Mouse (Mus musculus) adrenal gland, adult 8-10 months (tissue): ENCODE data around the gene Acd. TPM values are rescaled to one million over a fixed set of nuclear protein-coding genes. Genes with fewer than 3 reads are reported as not detected.

Experiments used
- total RNA-seq, 4 experiments: library from RNA; stranded (reverse); gene quantifications; 2 replicates each; pipeline ENCODE4 v1.2.4; 2022

Acd gene
- total RNA-seq, 4 experiments from 2014 or later = 22.3 to 37.1 (median 29.5) TPM

Other genes starting within 250 kb of the Acd start
- gene Tppp3, start 229.6 kb downstream of the Acd start, total RNA-seq = 10 to 100 TPM; 28.3 to 40.2 (median 33.0) TPM
- gene Zdhhc1, start 204.2 kb downstream of the Acd start, total RNA-seq = 10 to 100 TPM; 20.6 to 40.1 (median 31.3) TPM
- gene Hsd11b2, start 182.3 kb downstream of the Acd start, total RNA-seq = under 1 TPM; 0.56 to 0.98 (median 0.82) TPM
- 100 to 1,000 TPM; 113 to 135 (median 122) TPM for gene Atp6v0d1, start 135.1 kb downstream of the Acd start, total RNA-seq
- gene Ripor1, start 95.8 kb downstream of the Acd start, total RNA-seq = 10 to 100 TPM; 28.1 to 47.9 (median 37.8) TPM
- gene Ctcf, start 64.5 kb downstream of the Acd start, total RNA-seq = 10 to 100 TPM; 61.2 to 79.1 (median 67.7) TPM
- 10 to 100 TPM in 1 of 4 experiments, 1 to 10 TPM in 2, under 1 TPM in 1; 0.97 to 11.6 (median 4.2) TPM for gene Agrp, start 63.7 kb downstream of the Acd start, total RNA-seq
- gene Carmil2, start 14.8 kb downstream of the Acd start, total RNA-seq = 1 to 10 TPM; 2.1 to 3.9 (median 3.1) TPM
- gene Pard6a, start within 50 bp of the Acd start, total RNA-seq = 10 to 100 TPM; 10.7 to 14.2 (median 12.8) TPM
- gene 4933405L10Rik, start 6.6 kb upstream of the Acd start, total RNA-seq = not detected
- 1 to 10 TPM; 4.6 to 8.1 (median 5.8) TPM for gene Enkd1, start 7.1 kb upstream of the Acd start, total RNA-seq
- 10 to 100 TPM in 2 of 4 experiments, 1 to 10 TPM in 2; 8.9 to 10.9 (median 10.0) TPM for gene Gfod2, start 57.6 kb upstream of the Acd start, total RNA-seq
- 10 to 100 TPM; 25.7 to 30.1 (median 27.3) TPM for gene Ranbp10, start 126.2 kb upstream of the Acd start, total RNA-seq
- not detected for gene Tsnaxip1, start 126.6 kb upstream of the Acd start, total RNA-seq
- gene Cenpt, start 152.2 kb upstream of the Acd start, total RNA-seq = 1 to 10 TPM; 6.2 to 9.7 (median 7.3) TPM
- 10 to 100 TPM; 38.2 to 45.1 (median 43.6) TPM for gene Thap11, start 154.0 kb upstream of the Acd start, total RNA-seq
- 10 to 100 TPM; 28.5 to 37.2 (median 29.0) TPM for gene Nutf2, start 159.5 kb upstream of the Acd start, total RNA-seq
- 10 to 100 TPM; 34.1 to 61.1 (median 46.6) TPM for gene Edc4, start 179.8 kb upstream of the Acd start, total RNA-seq
- 1 to 10 TPM in 3 of 4 experiments, under 1 TPM in 1; 0.75 to 2.3 (median 1.7) TPM for gene Nrn1l, start 192.5 kb upstream of the Acd start, total RNA-seq
- gene Pskh1, start 199.3 kb upstream of the Acd start, total RNA-seq = 10 to 100 TPM; 34.1 to 36.1 (median 34.9) TPM
- 1 to 10 TPM in 1 of 4 experiments, under 1 TPM in 2, not detected in 1; 0.78 to 1.8 (median 0.86) TPM for gene Ctrl, start 232.8 kb upstream of the Acd start, total RNA-seq
- gene Psmb10, start 237.3 kb upstream of the Acd start, total RNA-seq = 100 to 1,000 TPM in 1 of 4 experiments, 10 to 100 TPM in 3; 66.8 to 110 (median 68.4) TPM
- 1 to 10 TPM; 1.1 to 3.1 (median 2.2) TPM for gene Lcat, start 242.3 kb upstream of the Acd start, total RNA-seq